Mouse (Mus musculus) liver, embryonic 14.5 days (tissue): ENCODE results near the gene Csf3. TPM values are rescaled to one million over a fixed set of nuclear protein-coding genes. Genes with fewer than 3 reads are reported as not detected.
"Not testable (repeated sequence)": the region's sequence is repeated elsewhere in the genome, so short reads cannot be mapped to it uniquely, and the experiment has no call there.

ENCODE experiments used
- ATAC-seq: fragments of 200-750 bp; cut with Nextera tagmentation; 2 replicates; pipeline ENCODE4 v1.8.0; 2017; ENCODE audit warnings: moderate number of reproducible peaks, mild to moderate bottlenecking, moderate library complexity; ENCODE audit not compliant: insufficient read depth
- DNase-seq, 3 experiments: peaks; one replicate each; pipeline ENCODE4 v3.0.0-alpha.2; 2012 to 2013; ENCODE audit warnings: low read depth in 3 of 3, low spot score in 3 of 3
- H3K27ac ChIP-seq: fragments of 300-500 bp; sonication (generic); 2 replicates; pipeline ENCODE4 v1.5.1; 2014; ENCODE audit warnings: moderate library complexity, mild to moderate bottlenecking, control low read depth, inconsistent platforms
- H3K27me3 ChIP-seq: fragments of 300-500 bp; sonication (generic); 2 replicates; pipeline ENCODE4 v1.6.1; 2014; ENCODE audit warnings: mild to moderate bottlenecking, low read length, moderate library complexity; ENCODE audit not compliant: control insufficient read depth, insufficient read depth
- H3K36me3 ChIP-seq: fragments of 300-500 bp; sonication (generic); replicated peaks from 2 replicates; pipeline ENCODE4 v1.6.1; 2014; ENCODE audit warnings: low read depth; ENCODE audit not compliant: control insufficient read depth, insufficient read depth
- H3K4me1 ChIP-seq, 2 experiments: fragments of 200-500 bp in 1 of 2; fragments of 300-500 bp in 1 of 2; sonication (generic) in 1 of 2; replicated peaks; 2 replicates each; pipeline ENCODE4 v1.6.1; 2012 to 2014; ENCODE audit warnings: antibody characterized with exemption in 1 of 2, inconsistent platforms in 1 of 2, low read length in 1 of 2; ENCODE audit not compliant: control insufficient read depth in 2 of 2, insufficient read depth in 2 of 2
- H3K4me2 ChIP-seq: fragments of 300-500 bp; sonication (generic); 2 replicates; pipeline ENCODE4 v1.6.1; 2014; ENCODE audit warnings: low read depth, mild to moderate bottlenecking, control low read depth, moderate library complexity
- H3K4me3 ChIP-seq, 2 experiments: fragments of 200-500 bp in 1 of 2; fragments of 300-500 bp in 1 of 2; sonication (generic) in 1 of 2; 2 replicates each; pipeline ENCODE4 v1.5.1; 2012 to 2014; ENCODE audit warnings: low read depth in 2 of 2, low read length in 2 of 2, mild to moderate bottlenecking in 2 of 2, control low read depth in 1 of 2, inconsistent platforms in 1 of 2, moderate library complexity in 1 of 2; ENCODE audit not compliant: insufficient read depth in 1 of 2
- H3K9ac ChIP-seq: fragments of 300-500 bp; sonication (generic); replicated peaks from 2 replicates; pipeline ENCODE4 v1.6.1; 2014; ENCODE audit warnings: mild to moderate bottlenecking, control low read depth, moderate library complexity
- H3K9me3 ChIP-seq: fragments of 300-500 bp; sonication (generic); 2 replicates; pipeline ENCODE4 v1.6.1; 2016; ENCODE audit warnings: low read length, mixed read lengths; ENCODE audit not compliant: control insufficient read depth
- CTCF ChIP-seq: IDR thresholded peaks from 2 replicates; pipeline ENCODE4 v1.5.1; 2016; ENCODE audit warnings: antibody characterized with exemption, low read depth, control low read depth
- EP300 ChIP-seq: IDR thresholded peaks from 2 replicates; pipeline ENCODE4 v1.6.1; 2016; ENCODE audit warnings: antibody characterized with exemption, low read depth
- WGBS: fragments of 180-500 bp; shearing (Covaris S2); extraction: QIAGEN DNeasy Blood & Tissue Kit; methylation state at CpG from one replicate; pipeline ENCODE4 v1.1.7; 2014; ENCODE audit not compliant: insufficient replicate concordance; 5-methylcytosine and 5-hydroxymethylcytosine counted together
- polyA plus RNA-seq, 2 experiments: library from polyadenylated mRNA; depleted of rRNA in 1 of 2; stranded (reverse) in 1 of 2; unstranded in 1 of 2; fragments of >200 nt; fragmentation: Nextera tagmentation in 1 of 2; extraction: Ambion mirVana in 1 of 2; gene quantifications; 2 replicates each; pipeline versions ENCODE4 v1.2.1 to v1.2.3; 2012 to 2014

Gene Csf3
- polyA plus RNA-seq, 2 experiments, result not detected

GRCm38 (mm10) chr11:98735111-98735510 lies 34.0 kb downstream of the Csf3 start:
- Histone ChIP-seq H3K4me1 (peaks cover 15 to 16% of the 10 kb centered on the region in 2 experiments), H3K27me3 (no peaks in the 10 kb centered on the region), H3K36me3 (no peaks in the 10 kb centered on the region), H3K9me3 (peaks cover 4% of the 10 kb centered on the region), H3K4me3 (no peak overlapping the region), H3K9ac (no peak overlapping the region), H3K27ac (no peak overlapping the region), H3K4me2 (no peak overlapping the region)
- DNase-seq (no peak), ATAC-seq (no peak)
- WGBS, result 82% methylated on average over 4 of the region's 4 CpGs
- no peak for TF ChIP-seq EP300
- no peak for TF ChIP-seq CTCF

GRCm38 (mm10) chr11:98736176-98736575 lies 35.1 kb downstream of the Csf3 start:
- H3K27me3 ChIP-seq, result no peaks in the 10 kb centered on the region
- H3K4me1 ChIP-seq, result peaks cover 17 to 22% of the 10 kb centered on the region in 2 experiments
- no peak overlapping the region for H3K9ac ChIP-seq
- no peak overlapping the region for H3K4me2 ChIP-seq
- WGBS, result 76% methylated on average over 1 of the region's 1 CpGs
- no peak overlapping the region for H3K4me3 ChIP-seq
- peaks cover 4% of the 10 kb centered on the region for H3K9me3 ChIP-seq
- no peak for DNase-seq
- no peak overlapping the region for H3K27ac ChIP-seq
- no peak for ATAC-seq
- no peak for TF ChIP-seq CTCF
- no peak for TF ChIP-seq EP300
- no peaks in the 10 kb centered on the region for H3K36me3 ChIP-seq

- H3K9ac ChIP-seq, H3K4me2 ChIP-seq, H3K9me3 ChIP-seq, H3K27me3 ChIP-seq, H3K36me3 ChIP-seq, ATAC-seq, H3K4me3 ChIP-seq, H3K27ac ChIP-seq, DNase-seq: not testable (repeated sequence)
- WGBS, result 59% methylated on average over 2 of the region's 2 CpGs
- H3K4me1 ChIP-seq, result peaks cover 17 to 24% of the 10 kb centered on the region in 2 experiments
These were observed 36.2 kb downstream of the Csf3 start for GRCm38 (mm10) chr11:98737220-98737619.

GRCm38 (mm10) chr11:98738428-98738911 lies 37.4 kb downstream of the Csf3 start:
- ATAC-seq (no peak), DNase-seq (no peak)
- H3K36me3 ChIP-seq, result no peaks in the 10 kb centered on the region
- TF ChIP-seq CTCF (no peak), EP300 (no peak)
- no peak overlapping the region for H3K27ac ChIP-seq
- WGBS, result 43% methylated on average over 4 of the region's 4 CpGs
- H3K4me3 ChIP-seq, result no peak overlapping the region
- no peaks in the 10 kb centered on the region for H3K27me3 ChIP-seq
- peak overlapping the region; percentile 25; the same call in 1 of the 2 replicates for H3K4me2 ChIP-seq
- H3K9me3 ChIP-seq, result peaks cover 4% of the 10 kb centered on the region
- H3K4me1 ChIP-seq, result peaks cover 26 to 33% of the 10 kb centered on the region in 2 experiments
- H3K9ac ChIP-seq, result no peak overlapping the region

- no peaks in the 10 kb centered on the region for H3K27me3 ChIP-seq
- 34% methylated on average over 9 of the region's 9 CpGs for WGBS
- peak overlapping the region; percentile 25 for H3K4me2 ChIP-seq
- H3K9me3 ChIP-seq, result peaks cover 4% of the 10 kb centered on the region
- no peak for ATAC-seq
- peaks cover 31 to 38% of the 10 kb centered on the region in 2 experiments for H3K4me1 ChIP-seq
- no peak for DNase-seq
- no peaks in the 10 kb centered on the region for H3K36me3 ChIP-seq
- H3K9ac ChIP-seq, result no peak overlapping the region
- TF ChIP-seq CTCF (no peak), EP300 (no peak)
- H3K4me3 ChIP-seq, result no peak overlapping the region
- no peak overlapping the region for H3K27ac ChIP-seq
These were observed 37.9 kb downstream of the Csf3 start for GRCm38 (mm10) chr11:98738925-98739324.
